Mouse (Mus musculus) activated CD4-positive, CD25-positive, alpha-beta regulatory T cell (primary cell): ENCODE measurements around the gene Sh3kbp1. TPM values are rescaled to one million over a fixed set of nuclear protein-coding genes. Genes with fewer than 3 reads are reported as not detected.

Source experiments
- polyA plus RNA-seq, 2 experiments: library from polyadenylated mRNA; unstranded; fragments of 100-300 nt; shearing (Covaris generic); gene quantifications; one replicate each; pipeline ENCODE4 v1.2.1; 2017

Gene Sh3kbp1
- 100 to 1,000 TPM; 275 to 402 TPM for polyA plus RNA-seq

DNA sequence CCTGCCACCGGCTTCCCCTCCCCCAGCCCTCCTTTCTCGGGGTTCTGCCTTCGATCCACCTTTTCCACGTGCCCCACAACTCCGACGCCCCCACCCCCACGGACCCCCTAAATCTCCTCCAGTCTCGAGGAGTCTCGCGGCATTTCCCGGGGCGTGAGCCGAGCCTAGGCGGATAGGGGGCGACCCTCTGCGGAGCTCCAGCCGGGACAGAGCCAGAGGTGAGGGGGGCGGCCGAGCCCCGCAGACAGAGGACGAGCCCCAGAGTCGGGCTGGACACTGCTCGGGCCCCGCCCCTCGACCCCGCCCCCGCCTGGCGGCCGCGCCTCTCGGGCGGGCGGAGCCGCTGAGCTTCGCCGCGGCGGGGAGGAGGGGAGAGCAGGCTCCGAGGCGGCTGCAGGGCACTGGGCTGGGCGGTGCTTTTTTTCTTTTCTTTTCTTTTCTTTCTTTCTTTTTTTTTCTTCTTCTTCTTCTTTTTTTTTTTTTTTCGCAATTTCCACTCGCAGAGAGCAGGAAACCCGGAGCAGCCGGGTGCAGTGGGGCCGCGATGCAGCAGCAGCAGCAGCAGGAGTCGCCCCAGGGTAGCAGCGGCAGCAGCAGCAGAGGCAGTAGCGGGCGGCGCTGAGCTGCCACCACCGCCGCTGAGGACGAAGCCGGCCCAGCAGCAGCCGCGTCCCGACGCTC, at the start of gene Sh3kbp1:
TSS of gene Sh3kbp1 (plus strand) at position 366 of the 681 bp plus-strand sequence.

DNA sequence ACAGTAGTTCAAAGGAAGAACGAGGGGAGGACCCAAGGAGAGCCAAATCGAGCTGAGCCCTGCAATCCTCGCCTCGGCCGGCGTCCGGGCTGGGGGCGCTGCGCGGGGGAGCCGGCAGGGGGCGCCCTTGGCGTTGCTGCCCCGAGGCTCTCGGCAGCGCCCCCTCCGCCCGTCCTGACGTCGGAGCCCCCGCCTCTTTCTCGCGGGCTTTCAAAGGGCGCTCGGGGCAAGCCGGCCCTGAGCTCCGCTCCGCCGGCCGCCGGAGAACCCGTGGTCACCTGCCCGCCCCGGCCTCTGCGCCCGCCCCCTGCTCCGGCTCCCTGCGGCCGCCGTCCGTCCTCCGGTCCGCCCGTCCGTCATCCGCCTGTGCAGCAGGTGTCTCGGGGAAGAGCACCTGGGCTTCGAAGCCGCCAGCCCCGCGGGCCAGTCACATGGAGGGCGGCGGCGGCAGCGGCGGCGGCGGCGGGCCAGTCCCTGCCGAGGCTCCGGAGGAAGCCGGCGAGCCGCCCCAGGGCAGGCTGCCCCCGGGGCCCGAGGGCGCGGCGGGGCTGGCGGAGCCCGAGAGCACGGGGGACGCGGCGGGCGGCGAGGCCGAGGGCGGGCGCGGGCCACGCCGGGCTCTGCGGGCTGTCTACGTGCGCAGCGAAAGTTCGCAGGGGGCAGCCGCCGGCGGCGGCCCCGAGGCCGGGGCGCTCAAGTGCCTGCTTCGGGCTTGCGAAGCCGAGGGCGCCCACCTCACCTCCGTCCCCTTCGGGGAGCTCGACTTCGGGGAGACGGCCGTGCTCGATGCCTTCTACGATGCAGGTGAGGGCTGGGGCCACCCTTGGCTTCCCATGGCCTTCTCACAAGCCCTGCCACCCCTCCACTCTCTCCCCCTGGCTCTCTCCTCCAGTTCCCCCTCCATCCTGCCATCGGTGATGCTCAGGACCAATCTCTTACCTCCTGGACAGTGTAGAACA, 361.2 kb downstream of the Sh3kbp1 start, which contains the start of gene Map3k15:
TSS of gene Map3k15 (plus strand) at position 432 of the 959 bp plus-strand sequence.

Other genes with a start within 250 kb of the Sh3kbp1 start
- not detected for gene Map7d2, start 212.7 kb upstream of the Sh3kbp1 start, polyA plus RNA-seq
- 10 to 100 TPM; 28.7 to 41.1 TPM for gene Bclaf3, start 100.6 kb upstream of the Sh3kbp1 start, polyA plus RNA-seq